Mouse (Mus musculus) c-Kit-positive CD71-negative TER-119-negative erythroid progenitor cells, embryonic 14.5 days (primary cell): ENCODE results near the gene Mcm5.

Source experiments
- DNase-seq: peaks from one replicate; pipeline ENCODE4 v3.0.0-alpha.2; 2013; ENCODE audit warnings: low read depth

Gene Mcm5

DNA sequence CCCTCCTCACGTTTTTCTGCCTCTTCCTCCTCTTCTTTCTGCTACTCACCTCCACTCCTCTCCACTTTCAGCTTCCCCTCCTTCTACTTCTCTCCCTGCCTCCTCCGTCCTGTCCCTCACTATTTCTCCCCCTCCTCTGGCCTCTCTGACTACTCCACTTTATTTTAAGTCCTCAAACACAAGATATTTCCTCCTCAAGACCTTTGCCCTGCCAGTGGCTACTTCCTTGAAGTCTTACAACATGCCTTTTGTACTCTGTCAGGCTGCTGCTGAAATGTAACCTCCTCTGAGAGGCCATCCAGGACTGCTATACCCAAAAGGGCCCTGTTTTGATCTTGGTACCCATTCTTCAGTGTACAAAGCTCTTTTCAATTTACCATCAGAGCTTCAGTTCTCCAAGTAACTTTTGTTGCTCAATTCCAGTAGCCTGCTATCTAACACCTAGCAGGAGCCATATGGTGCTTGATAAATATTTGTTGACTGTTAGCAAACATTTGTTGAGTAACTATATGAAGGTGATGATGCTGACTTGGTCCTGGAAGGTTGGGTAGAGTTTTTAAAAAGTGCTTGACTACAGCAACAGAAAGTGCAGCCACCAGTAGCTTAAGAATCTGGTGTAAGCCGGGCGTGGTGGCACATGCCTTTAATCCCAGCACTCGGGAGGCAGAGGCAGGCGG lies 62.8 kb downstream of the Mcm5 start:
- no peak for DNase-seq
